Comparison of ENCODE assay signal across 13 mouse cellular contexts in the genomic region with DNA sequence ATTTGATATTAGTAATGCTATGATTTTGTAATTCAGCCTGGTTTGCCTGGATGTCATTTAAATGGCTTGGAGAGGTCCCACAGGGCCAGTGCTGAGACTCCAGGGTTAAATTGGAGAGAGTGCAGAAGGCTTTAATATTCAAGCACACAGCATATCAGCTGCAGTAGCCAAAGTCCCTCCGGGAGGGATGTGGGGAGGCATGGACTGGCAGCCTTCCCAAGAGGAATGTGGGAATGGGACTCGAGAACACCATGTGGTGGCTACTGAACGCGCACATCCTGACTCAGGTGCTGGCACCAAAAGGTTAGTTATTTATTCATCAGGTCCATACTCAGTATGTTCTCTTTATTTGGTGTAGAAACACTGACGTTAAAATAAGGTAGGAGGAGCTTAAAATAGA.
DNase-seq lines count a peak whose midpoint lies in the region; ATAC-seq and TF ChIP-seq lines count a peak whose summit lies in the region.
"Had no signal": no experiment of that assay in that cellular context is flagged by ENCODE, and none has a peak within 500 bp of the region (broad histone marks: within the 10 kb centered on the region; RNA-seq: fewer than 3 reads in every experiment).

No protein-coding gene starts in this region.

- no peak overlapping the region for H3K4me2 ChIP-seq in heart, embryonic 12.5 days
- H3K4me2 ChIP-seq in midbrain, embryonic 15.5 days: no peak overlapping the region
- H3K4me2 ChIP-seq: heart, embryonic 13.5 days; liver, embryonic 15.5 days had no signal

- DNase-seq in cerebellum, adult 2 months: peak; percentile 7 to 32
- no peak for DNase-seq in cerebellum, adult 18-20 months
- peak; percentile 15 to 23 for DNase-seq in heart, postnatal 10 days
- peak; percentile 65 for DNase-seq in kidney, adult 18-20 months
- DNase-seq in thymus, adult 18-20 months: no peak
- DNase-seq in adrenal gland, postnatal 4 days (ENCODE audit: low spot score in 2 of 2): no peak
- DNase-seq: cerebellum, adult 11-12 months; thymus, postnatal 25 days had no signal

- no peak overlapping the region for H3K9ac ChIP-seq in heart, embryonic 12.5 days
- no peak overlapping the region for H3K9ac ChIP-seq in midbrain, embryonic 15.5 days
- H3K9ac ChIP-seq: heart, embryonic 13.5 days; liver, embryonic 15.5 days had no signal

- H3K36me3 ChIP-seq in heart, embryonic 12.5 days: no peaks in the 10 kb centered on the region
- no peaks in the 10 kb centered on the region for H3K36me3 ChIP-seq in midbrain, embryonic 15.5 days (replicated peaks)
- H3K36me3 ChIP-seq: heart, embryonic 13.5 days; liver, embryonic 15.5 days had no signal

- intact Hi-C loops in heart, postnatal 10 days (cut with DNase I): no loop called here

- no peak overlapping the region for H3K27ac ChIP-seq in cerebellum, adult 2 months (ENCODE audit: insufficient read depth, low read length)
- no peak overlapping the region for H3K27ac ChIP-seq in heart, embryonic 12.5 days (ENCODE audit: poor library complexity, severe bottlenecking)
- H3K27ac ChIP-seq in midbrain, embryonic 15.5 days: peak overlapping the region; percentile 66
- H3K27ac ChIP-seq: heart, embryonic 13.5 days; liver, embryonic 15.5 days had no signal

- H3K9me3 ChIP-seq in heart, embryonic 12.5 days (replicated peaks): no peaks in the 10 kb centered on the region
- no peaks in the 10 kb centered on the region for H3K9me3 ChIP-seq in midbrain, embryonic 15.5 days
- H3K9me3 ChIP-seq: liver, embryonic 15.5 days had no signal

- WGBS in cerebellum, adult 2 months: 6% methylated on average over 5 of the region's 5 CpGs
- 73% methylated on average over 5 of the region's 5 CpGs for WGBS in heart, embryonic 12.5 days
- WGBS in midbrain, embryonic 15.5 days: 27% methylated on average over 5 of the region's 5 CpGs

- H3K4me1 ChIP-seq in cerebellum, adult 2 months (ENCODE audit: control insufficient read depth, insufficient read depth, low read length): peaks cover 6% of the 10 kb centered on the region; the same call in 1 of the 2 replicates
- peaks cover 6% of the 10 kb centered on the region; the same call in 1 of the 2 replicates for H3K4me1 ChIP-seq in heart, embryonic 12.5 days (replicated peaks)
- peaks cover 12% of the 10 kb centered on the region; the same call in 1 of the 2 replicates for H3K4me1 ChIP-seq in midbrain, embryonic 15.5 days
- H3K4me1 ChIP-seq: liver, embryonic 15.5 days had no signal

- H3K4me3 ChIP-seq in cerebellum, adult 2 months (replicated peaks; ENCODE audit: insufficient read depth, low read depth, low read length): no peak overlapping the region
- H3K4me3 ChIP-seq in heart, embryonic 12.5 days: no peak overlapping the region
- H3K4me3 ChIP-seq in midbrain, embryonic 15.5 days: no peak overlapping the region
- H3K4me3 ChIP-seq: heart, embryonic 13.5 days; liver, embryonic 15.5 days had no signal

- no peak for TF ChIP-seq POLR2A in cerebellum, adult 2 months (IDR thresholded peaks at IDR 0.05; ENCODE audit: borderline replicate concordance, insufficient read depth, low read length)

- ATAC-seq in heart, embryonic 12.5 days (ENCODE audit: insufficient number of reproducible peaks, low FRiP score): no peak
- peak; percentile 50; the same call in 1 of the 2 replicates for ATAC-seq in midbrain, embryonic 15.5 days (replicated peaks)
- ATAC-seq: intestine, postnatal 0 days had no signal

- no peak for TF ChIP-seq CTCF in cerebellum, adult 2 months (IDR thresholded peaks at IDR 0.05; ENCODE audit: borderline replicate concordance, insufficient read depth, low read depth, low read length)

- no peaks in the 10 kb centered on the region for H3K27me3 ChIP-seq in cerebellum, adult 2 months (ENCODE audit: control insufficient read depth, insufficient read depth, low read length)
- H3K27me3 ChIP-seq in heart, embryonic 12.5 days (replicated peaks): no peaks in the 10 kb centered on the region
- H3K27me3 ChIP-seq in midbrain, embryonic 15.5 days (replicated peaks): no peaks in the 10 kb centered on the region
- H3K27me3 ChIP-seq: heart, embryonic 13.5 days; liver, embryonic 15.5 days had no signal

Comparison
In these comparisons a context has a peak if more than half of its experiments do, and no peak if none do; other contexts are left out.
1. DNase-seq: peak in cerebellum, adult 2 months (2 of 2), heart, postnatal 10 days (2 of 2) and kidney, adult 18-20 months (single experiment); none in cerebellum, adult 18-20 months (0 of 2), thymus, adult 18-20 months (0 of 2) and adrenal gland, postnatal 4 days (0 of 2).